Mouse (Mus musculus) ES-E14 (cell line): ENCODE measurements around the gene Tex261.

ENCODE experiments used
- HCFC1 ChIP-seq: IDR thresholded peaks from 2 replicates; pipeline ENCODE4 v1.6.1; 2012; ENCODE audit warnings: low read length, inconsistent platforms, borderline replicate concordance; ENCODE audit not compliant: insufficient read depth
- MAFK ChIP-seq: IDR thresholded peaks from 2 replicates; pipeline ENCODE4 v1.6.1; 2014; ENCODE audit warnings: mild to moderate bottlenecking, low read depth, low read length, inconsistent platforms; ENCODE audit not compliant: insufficient read depth
- ZC3H11A ChIP-seq: IDR thresholded peaks from 2 replicates; pipeline ENCODE4 v1.6.1; 2012; ENCODE audit warnings: low read depth, mild to moderate bottlenecking, inconsistent platforms, low read length, borderline replicate concordance

DNA sequence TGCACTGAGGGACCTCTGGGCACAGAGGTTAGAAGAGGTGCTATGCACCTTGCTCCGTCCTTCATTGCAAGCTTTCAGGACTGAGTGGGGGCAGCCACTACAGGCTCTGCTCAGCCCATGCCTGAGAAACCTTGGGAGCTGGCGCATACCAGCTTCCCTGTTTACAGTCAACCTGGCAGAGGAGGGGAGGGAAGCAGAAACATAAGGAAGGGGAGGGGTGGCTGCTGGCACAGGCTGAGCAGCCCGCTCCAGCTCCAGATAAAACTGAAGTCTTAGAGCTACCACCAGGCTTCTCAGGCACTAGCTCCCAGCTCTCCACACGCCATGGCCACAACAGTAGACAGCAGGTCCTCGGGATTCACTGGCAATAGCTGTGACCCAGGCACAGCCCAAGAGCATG, 32.9 kb downstream of the Tex261 start, which contains the start of gene Atp6v1b1:
- TF ChIP-seq ZC3H11A (no peak), HCFC1 (no peak), MAFK (no peak)
